Mouse (Mus musculus) frontal cortex, postnatal 25 days (tissue): Measurements from ENCODE around the gene Pdcd2l.

Source experiments
- DNase-seq, 2 experiments: peaks; one replicate each; pipeline ENCODE4 v3.0.0; 2022; ENCODE audit warnings: low spot score in 2 of 2

Gene Pdcd2l

GRCm38 (mm10) chr7:34141123-34141522 is 55.3 kb downstream of the Pdcd2l start:
- DNase-seq: no peak

- no peak for DNase-seq
Observed at GRCm38 (mm10) chr7:34139493-34139892, 57.0 kb downstream of the Pdcd2l start.
